Mouse (Mus musculus): ENCODE data around the gene Zscan5b.

- TF ChIP-seq POLR2A (IDR thresholded peaks at IDR 0.05; ENCODE audit: extremely low read depth, insufficient read depth, low read length): no peak
- TF ChIP-seq CTCF (IDR thresholded peaks at IDR 0.05; ENCODE audit: low read depth, low read length): no peak
These were observed 35.9 kb upstream of the Zscan5b start for GRCm38 (mm10) chr7:6186176-6186575.
